ENCODE assay signal across 8 mouse cellular contexts in the genomic region with DNA sequence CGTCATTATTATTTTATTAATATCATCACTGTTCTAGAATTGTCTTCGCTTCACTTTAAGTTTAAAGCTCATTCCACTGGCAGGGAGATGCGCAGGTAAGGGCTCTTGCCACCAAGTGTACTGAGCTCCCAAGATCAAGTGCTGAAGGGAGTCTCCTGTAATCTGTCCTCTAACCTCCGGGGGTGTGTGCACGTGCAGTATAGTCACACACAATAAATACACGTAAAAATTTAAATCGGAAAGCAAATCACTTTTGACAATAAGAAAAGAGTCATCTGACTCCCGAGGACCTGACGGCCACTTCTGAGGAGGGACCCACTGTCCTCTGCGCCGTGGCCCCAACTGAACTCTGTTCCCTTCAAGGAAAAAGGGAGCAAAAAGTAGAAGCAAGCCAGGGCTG. TPM values are rescaled to one million over a fixed set of nuclear protein-coding genes. Genes with fewer than 3 reads are reported as not detected.
A peak's percentile ranks its signal among the peaks of the same experiment; 100 is the strongest.
DNase-seq lines count a peak whose midpoint lies in the region; ATAC-seq lines count a peak whose summit lies in the region.

No protein-coding gene starts in this region.

- H3K9ac ChIP-seq in kidney, embryonic 14.5 days (ENCODE audit: low read depth, low read length), result no peak overlapping the region
- no peak overlapping the region; the same call in 1 of the 2 replicates for H3K9ac ChIP-seq in intestine, embryonic 14.5 days (ENCODE audit: low read length)
- H3K9ac ChIP-seq in midbrain, embryonic 15.5 days, result no peak overlapping the region

- H3K27me3 ChIP-seq in kidney, embryonic 14.5 days (ENCODE audit: control insufficient read depth, insufficient read depth, low read length), result peaks cover 9% of the 10 kb centered on the region
- peaks cover 59% of the 10 kb centered on the region for H3K27me3 ChIP-seq in embryonic facial prominence, embryonic 10.5 days (replicated peaks; ENCODE audit: low read depth, poor library complexity, severe bottlenecking)
- peaks cover 13% of the 10 kb centered on the region for H3K27me3 ChIP-seq in intestine, embryonic 14.5 days (replicated peaks; ENCODE audit: control insufficient read depth, insufficient read depth, low read length)
- H3K27me3 ChIP-seq in midbrain, embryonic 15.5 days (replicated peaks), result peaks cover 6% of the 10 kb centered on the region

- peak overlapping the region; percentile 60 for H3K4me3 ChIP-seq in kidney, embryonic 14.5 days (ENCODE audit: low read length)
- H3K4me3 ChIP-seq in embryonic facial prominence, embryonic 10.5 days, result peak overlapping the region; percentile 79
- peak overlapping the region; percentile 59 for H3K4me3 ChIP-seq in intestine, embryonic 14.5 days (ENCODE audit: low read depth, low read length)
- H3K4me3 ChIP-seq in midbrain, embryonic 15.5 days, result peak overlapping the region; percentile 55; the same call in 1 of the 2 replicates

- H3K4me2 ChIP-seq in kidney, embryonic 14.5 days (replicated peaks; ENCODE audit: low read depth, low read length), result peak overlapping the region; percentile 85; the same call in 1 of the 2 replicates
- peak overlapping the region; percentile 82 for H3K4me2 ChIP-seq in intestine, embryonic 14.5 days (ENCODE audit: low read length)
- peak overlapping the region; percentile 81 for H3K4me2 ChIP-seq in midbrain, embryonic 15.5 days

- H3K9me3 ChIP-seq in kidney, embryonic 14.5 days (ENCODE audit: control insufficient read depth, low read length), result no peaks in the 10 kb centered on the region
- H3K9me3 ChIP-seq in embryonic facial prominence, embryonic 10.5 days, result no peaks in the 10 kb centered on the region
- no peaks in the 10 kb centered on the region for H3K9me3 ChIP-seq in intestine, embryonic 14.5 days (ENCODE audit: control insufficient read depth, low read length)
- no peaks in the 10 kb centered on the region for H3K9me3 ChIP-seq in midbrain, embryonic 15.5 days

- no peak for DNase-seq in kidney, adult 9 months
- DNase-seq in embryonic facial prominence, embryonic 10.5 days (ENCODE audit: low spot score), result no peak
- no peak for DNase-seq in intestine, embryonic 14.5 days (ENCODE audit: low spot score)
- DNase-seq in cerebellum, postnatal 36 days, result no peak
- DNase-seq in frontal cortex, postnatal 10 days (ENCODE audit: low spot score in 2 of 2), result no peak

- H3K36me3 ChIP-seq in kidney, embryonic 14.5 days (ENCODE audit: control insufficient read depth, insufficient read depth, low read length), result no peaks in the 10 kb centered on the region
- H3K36me3 ChIP-seq in embryonic facial prominence, embryonic 10.5 days (replicated peaks), result no peaks in the 10 kb centered on the region
- no peaks in the 10 kb centered on the region for H3K36me3 ChIP-seq in intestine, embryonic 14.5 days (ENCODE audit: control insufficient read depth, insufficient read depth, low read length)
- H3K36me3 ChIP-seq in midbrain, embryonic 15.5 days (replicated peaks), result no peaks in the 10 kb centered on the region

- no peak overlapping the region for H3K27ac ChIP-seq in kidney, embryonic 14.5 days (ENCODE audit: low read depth, low read length)
- no peak overlapping the region for H3K27ac ChIP-seq in embryonic facial prominence, embryonic 10.5 days (replicated peaks)
- H3K27ac ChIP-seq in intestine, embryonic 14.5 days (ENCODE audit: low read depth), result no peak overlapping the region
- no peak overlapping the region for H3K27ac ChIP-seq in midbrain, embryonic 15.5 days

- WGBS in kidney, embryonic 14.5 days, result 27% methylated on average over 11 of the region's 11 CpGs
- WGBS in embryonic facial prominence, embryonic 10.5 days, result 21% methylated on average over 11 of the region's 11 CpGs
- 32% methylated on average over 11 of the region's 11 CpGs for WGBS in intestine, embryonic 14.5 days
- WGBS in midbrain, embryonic 15.5 days, result 28% methylated on average over 11 of the region's 11 CpGs

- ATAC-seq in kidney, embryonic 14.5 days (ENCODE audit: low FRiP score, low TSS enrichment), result no peak
- ATAC-seq in intestine, embryonic 14.5 days (replicated peaks; ENCODE audit: low FRiP score, low TSS enrichment, low read depth), result no peak
- ATAC-seq in midbrain, embryonic 15.5 days (replicated peaks), result no peak
- ATAC-seq in megakaryocyte-erythroid progenitor cell, adult 5-6 weeks (replicated peaks; ENCODE audit: low FRiP score, low TSS enrichment, poor library complexity, severe bottlenecking), result no peak

- H3K4me1 ChIP-seq in kidney, embryonic 14.5 days (ENCODE audit: control insufficient read depth, insufficient read depth, low read length), result no peaks in the 10 kb centered on the region; the same call in 1 of the 2 replicates
- peaks cover 24% of the 10 kb centered on the region for H3K4me1 ChIP-seq in embryonic facial prominence, embryonic 10.5 days
- H3K4me1 ChIP-seq in intestine, embryonic 14.5 days (replicated peaks; ENCODE audit: control insufficient read depth, insufficient read depth, low read length), result peaks cover 5% of the 10 kb centered on the region; the same call in 1 of the 2 replicates
- peaks cover 21% of the 10 kb centered on the region for H3K4me1 ChIP-seq in midbrain, embryonic 15.5 days

RNA-seq across cellular contexts. Expression of gene Rfx2, which starts 1.6 kb away (rescaled TPM):
- 2.3 and 3.9 TPM in 2 replicates for polyA plus RNA-seq in kidney, embryonic 14.5 days (2014; fragmentation: Nextera tagmentation; extraction: Ambion mirVana)
- 4.0 and 5.3 TPM in 2 replicates for polyA plus RNA-seq in embryonic facial prominence, embryonic 10.5 days (2016; fragmentation: Nextera tagmentation; extraction: Ambion mirVana)
- polyA plus RNA-seq in intestine, embryonic 14.5 days (2014; fragmentation: Nextera tagmentation; extraction: Ambion mirVana), result 4.5 and 4.9 TPM in 2 replicates
- 5.4 and 6.0 TPM in 2 replicates for polyA plus RNA-seq in midbrain, embryonic 15.5 days (2015; fragmentation: Nextera tagmentation; extraction: Ambion mirVana)
- total RNA-seq in megakaryocyte-erythroid progenitor cell, adult 5-6 weeks (2014; fragmentation: Nextera tagmentation), result 23.0 and 29.3 TPM in 2 replicates
- total RNA-seq in megakaryocyte-erythroid progenitor cell, adult 5-6 weeks (2017), result 4.7 and 10.5 TPM in 2 replicates

RNA-seq across cellular contexts. Expression of gene Acsbg2, which starts 45.1 kb away (rescaled TPM):
- polyA plus RNA-seq in kidney, embryonic 14.5 days (2014; fragmentation: Nextera tagmentation; extraction: Ambion mirVana), result not detected in 2 replicates
- not detected in 2 replicates for polyA plus RNA-seq in embryonic facial prominence, embryonic 10.5 days (2016; fragmentation: Nextera tagmentation; extraction: Ambion mirVana)
- polyA plus RNA-seq in intestine, embryonic 14.5 days (2014; fragmentation: Nextera tagmentation; extraction: Ambion mirVana), result not detected in 2 replicates
- not detected in 2 replicates for polyA plus RNA-seq in midbrain, embryonic 15.5 days (2015; fragmentation: Nextera tagmentation; extraction: Ambion mirVana)
- total RNA-seq in megakaryocyte-erythroid progenitor cell, adult 5-6 weeks (2014; fragmentation: Nextera tagmentation), result not detected in 2 replicates
- total RNA-seq in megakaryocyte-erythroid progenitor cell, adult 5-6 weeks (2017), result not detected in 2 replicates

RNA-seq across cellular contexts. Expression of gene 1700061G19Rik, which starts 46.1 kb away (rescaled TPM):
- polyA plus RNA-seq in kidney, embryonic 14.5 days (2014; fragmentation: Nextera tagmentation; extraction: Ambion mirVana), result 0.15 and 0.30 TPM in 2 replicates
- 0.44 and 0.52 TPM in 2 replicates for polyA plus RNA-seq in embryonic facial prominence, embryonic 10.5 days (2016; fragmentation: Nextera tagmentation; extraction: Ambion mirVana)
- polyA plus RNA-seq in intestine, embryonic 14.5 days (2014; fragmentation: Nextera tagmentation; extraction: Ambion mirVana), result 0.12 and 0.34 TPM in 2 replicates
- 0.37 and 0.49 TPM in 2 replicates for polyA plus RNA-seq in midbrain, embryonic 15.5 days (2015; fragmentation: Nextera tagmentation; extraction: Ambion mirVana)
- not detected in 2 replicates for total RNA-seq in megakaryocyte-erythroid progenitor cell, adult 5-6 weeks (2014; fragmentation: Nextera tagmentation)
- total RNA-seq in megakaryocyte-erythroid progenitor cell, adult 5-6 weeks (2017), result not detected in 2 replicates

RNA-seq across cellular contexts. Expression of gene Prr22, which starts 59.1 kb away (rescaled TPM):
- polyA plus RNA-seq in kidney, embryonic 14.5 days (2014; fragmentation: Nextera tagmentation; extraction: Ambion mirVana), result 1.7 and 2.3 TPM in 2 replicates
- polyA plus RNA-seq in embryonic facial prominence, embryonic 10.5 days (2016; fragmentation: Nextera tagmentation; extraction: Ambion mirVana), result 1.7 and 1.8 TPM in 2 replicates
- 1.7 and 2.3 TPM in 2 replicates for polyA plus RNA-seq in intestine, embryonic 14.5 days (2014; fragmentation: Nextera tagmentation; extraction: Ambion mirVana)
- polyA plus RNA-seq in midbrain, embryonic 15.5 days (2015; fragmentation: Nextera tagmentation; extraction: Ambion mirVana), result 1.4 TPM in 2 replicates
- total RNA-seq in megakaryocyte-erythroid progenitor cell, adult 5-6 weeks (2014; fragmentation: Nextera tagmentation), result 5.4 and 6.6 TPM in 2 replicates
- total RNA-seq in megakaryocyte-erythroid progenitor cell, adult 5-6 weeks (2017), result 1.3 and 2.3 TPM in 2 replicates
